ENCODE assay signal across 26 mouse cellular contexts in the genomic region with DNA sequence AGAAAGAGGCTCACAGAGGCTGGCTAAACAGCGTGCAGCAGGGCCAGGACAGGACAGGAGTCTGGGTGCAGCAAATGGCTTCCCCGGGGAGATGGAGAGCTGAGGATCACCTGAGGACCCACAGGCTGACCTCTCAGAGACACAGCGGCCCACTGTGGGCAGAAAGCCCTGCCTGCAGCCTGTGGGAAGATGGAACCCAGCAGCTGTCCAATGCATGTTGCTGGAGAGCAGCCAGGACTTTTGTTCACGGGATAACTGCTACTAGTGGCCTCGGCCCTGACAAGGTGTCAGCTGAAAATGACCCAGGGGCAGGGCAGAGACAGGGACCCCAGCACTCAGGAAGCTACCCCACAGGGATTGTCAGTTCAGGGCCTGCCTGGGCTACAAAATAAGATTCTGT. TPM values are rescaled to one million over a fixed set of nuclear protein-coding genes. Genes with fewer than 3 reads are reported as not detected.
"Had no signal": no experiment of that assay in that cellular context is flagged by ENCODE, and none has a peak within 500 bp of the region (broad histone marks: within the 10 kb centered on the region; RNA-seq: fewer than 3 reads in every experiment).

No protein-coding gene starts in this region.

- H3K9ac ChIP-seq: heart, embryonic 13.5 days; heart, embryonic 15.5 days; hindbrain, embryonic 14.5 days; intestine, embryonic 15.5 days; limb, embryonic 12.5 days; liver, embryonic 14.5 days had no signal

- ATAC-seq: hindbrain, embryonic 16.5 days; inflammation-experienced regulatory T-cells, adult 6 months; intestine, embryonic 15.5 days; intestine, postnatal 0 days had no signal

- H3K4me3 ChIP-seq: heart, adult 2 months; heart, embryonic 13.5 days; heart, embryonic 15.5 days; intestine, embryonic 15.5 days; layer of hippocampus, adult 2 months; left cerebral cortex, adult 2 months; limb, embryonic 10.5 days; limb, embryonic 12.5 days had no signal

- H3K27me3 ChIP-seq: intestine, embryonic 15.5 days had no signal

- DNase-seq: gastrocnemius, postnatal 14 days; gastrocnemius, postnatal 36 days; heart, adult 2 months; heart, postnatal 14 days; kidney, adult 18-20 months; kidney, adult 8-10 months; kidney, postnatal 10 days; kidney, postnatal 25 days; kidney, postnatal 4 days; liver had no signal

- H3K27ac ChIP-seq: heart, adult 2 months; heart, embryonic 13.5 days; heart, embryonic 15.5 days; hindbrain, embryonic 14.5 days; intestine, embryonic 15.5 days; layer of hippocampus, adult 2 months; left cerebral cortex, adult 2 months; limb, embryonic 10.5 days; limb, embryonic 12.5 days; liver, embryonic 14.5 days had no signal

- H3K9me3 ChIP-seq: heart, embryonic 13.5 days; heart, embryonic 15.5 days; intestine, embryonic 15.5 days; limb, embryonic 10.5 days; limb, embryonic 12.5 days had no signal

- H3K4me2 ChIP-seq: heart, embryonic 11.5 days; heart, embryonic 13.5 days; heart, embryonic 15.5 days; hindbrain, embryonic 14.5 days; intestine, embryonic 15.5 days; limb, embryonic 12.5 days; liver, embryonic 11.5 days had no signal

RNA-seq across cellular contexts. Expression of a gene that starts 24.2 kb away (rescaled TPM):
- total RNA-seq: hematopoietic stem cell, adult 5-6 weeks; layer of hippocampus, postnatal 10 days had no signal
- polyA plus RNA-seq: inflammation-experienced regulatory T-cells, adult 6 months; intestine, postnatal 0 days; limb, embryonic 10.5 days had no signal
